Mouse (Mus musculus): Measurements from ENCODE around the gene Cyp2d11. TPM values are rescaled to one million over a fixed set of nuclear protein-coding genes. Genes with fewer than 3 reads are reported as not detected.
"Not testable (repeated sequence)": the region's sequence is repeated elsewhere in the genome, so short reads cannot be mapped to it uniquely, and the experiment has no call there.

Cyp2d11 gene
- polyA plus RNA-seq (2012; rRNA removed), result not detected in 2 replicates

DNA sequence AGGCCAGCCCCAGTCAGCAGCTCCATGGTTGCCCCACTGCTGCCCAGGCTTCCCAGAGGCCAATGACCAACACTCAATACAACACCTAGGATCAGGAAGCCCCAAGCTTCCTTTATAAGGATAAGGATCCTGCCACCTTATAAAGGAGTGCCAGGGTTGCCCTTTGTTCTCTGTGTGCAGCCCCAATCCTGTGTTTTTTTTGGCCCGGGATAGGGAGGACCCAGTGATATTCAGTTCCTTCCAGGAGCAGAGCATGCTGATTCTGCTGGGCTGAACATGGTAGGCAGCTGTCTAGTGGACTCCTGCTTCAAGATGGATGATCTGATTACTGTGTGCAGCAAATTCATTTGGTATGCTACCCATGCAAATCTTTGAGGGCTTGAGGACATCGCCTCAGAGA is at the start of gene Cyp2d11:
Cyp2d11 (minus strand) TSS at position 101 of the 400 bp plus-strand sequence.
- DNase-seq; H3K27me3 ChIP-seq (ENCODE audit: control insufficient read depth, insufficient read depth, low read length); H3K4me1 ChIP-seq (ENCODE audit: control insufficient read depth, insufficient read depth, low read length); H3K27ac ChIP-seq (ENCODE audit: insufficient read depth, low read length); H3K4me3 ChIP-seq (replicated peaks; ENCODE audit: insufficient read depth, low read depth, low read length): not testable (repeated sequence)
- 76% methylated on average over 2 of the region's 2 CpGs for WGBS

DNA sequence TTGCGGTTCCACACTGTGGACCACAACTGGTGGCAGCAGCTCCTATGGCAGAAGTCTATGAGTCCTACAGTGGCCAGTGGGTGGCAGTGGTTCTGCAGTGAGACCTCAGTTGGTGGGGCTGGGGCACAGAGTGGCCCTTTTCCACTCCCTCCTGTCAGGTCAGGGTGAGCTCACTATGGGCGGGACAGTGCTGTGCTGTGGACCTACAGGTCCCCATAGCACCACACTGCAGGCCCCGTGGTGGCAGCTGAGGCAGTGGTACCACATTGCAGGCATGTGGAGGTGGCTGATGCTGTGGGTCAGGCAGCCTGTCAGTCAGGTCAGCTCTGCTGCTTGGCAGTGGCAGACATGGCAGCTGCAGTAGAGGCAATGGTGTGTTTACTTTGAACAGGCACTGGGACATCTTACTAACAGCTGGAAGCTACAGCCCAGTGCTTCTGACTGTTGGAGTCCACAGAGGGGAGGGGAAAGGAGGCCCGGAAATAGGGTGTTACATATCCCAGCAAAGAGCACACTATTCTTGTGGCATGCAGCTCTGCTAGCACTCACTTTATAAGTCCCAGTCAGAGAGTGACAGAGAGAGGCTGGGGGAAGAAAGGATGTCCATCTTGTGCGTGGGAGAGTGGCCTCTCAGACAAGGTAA is 44.3 kb upstream of the Cyp2d11 start:
- no peak for DNase-seq
- no peak overlapping the region for H3K4me3 ChIP-seq (replicated peaks; ENCODE audit: insufficient read depth, low read depth, low read length)
- WGBS, result 65% methylated on average over 5 of the region's 5 CpGs
- no peak overlapping the region for H3K27ac ChIP-seq (ENCODE audit: insufficient read depth, low read length)
- no peaks in the 10 kb centered on the region for H3K4me1 ChIP-seq (ENCODE audit: control insufficient read depth, insufficient read depth, low read length)
- no peaks in the 10 kb centered on the region for H3K27me3 ChIP-seq (ENCODE audit: control insufficient read depth, insufficient read depth, low read length)
- TF ChIP-seq CTCF (IDR thresholded peaks at IDR 0.05; ENCODE audit: borderline replicate concordance, insufficient read depth, low read depth, low read length), result no peak
- TF ChIP-seq POLR2A (IDR thresholded peaks at IDR 0.05; ENCODE audit: borderline replicate concordance, insufficient read depth, low read length), result no peak

DNA sequence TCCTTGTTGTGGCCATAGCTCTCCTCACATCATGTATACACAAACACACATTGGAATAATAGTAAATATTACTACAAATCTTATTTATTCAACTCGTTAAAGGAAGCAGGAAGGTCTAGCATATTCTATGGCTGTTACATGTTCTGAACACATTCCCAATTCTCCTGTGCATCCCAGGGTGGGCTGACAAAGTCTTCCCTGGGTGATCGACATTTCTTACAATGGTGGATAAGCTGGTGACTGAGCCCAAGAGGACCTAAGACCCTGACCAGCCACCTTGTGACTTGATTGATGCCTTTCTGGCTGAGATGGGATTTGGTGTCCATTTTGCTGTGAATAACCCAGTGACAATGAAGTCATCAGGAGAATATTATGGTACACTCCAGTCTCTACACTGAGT is 41.8 kb upstream of the Cyp2d11 start:
- no peak for DNase-seq
- Histone ChIP-seq H3K4me3 (replicated peaks; ENCODE audit: insufficient read depth, low read depth, low read length) (no peak overlapping the region), H3K4me1 (ENCODE audit: control insufficient read depth, insufficient read depth, low read length) (no peaks in the 10 kb centered on the region), H3K27ac (ENCODE audit: insufficient read depth, low read length) (no peak overlapping the region), H3K27me3 (ENCODE audit: control insufficient read depth, insufficient read depth, low read length) (no peaks in the 10 kb centered on the region)
- 82% methylated on average over 2 of the region's 2 CpGs for WGBS
- no peak for TF ChIP-seq CTCF (IDR thresholded peaks at IDR 0.05; ENCODE audit: borderline replicate concordance, insufficient read depth, low read depth, low read length)
- TF ChIP-seq POLR2A (IDR thresholded peaks at IDR 0.05; ENCODE audit: borderline replicate concordance, insufficient read depth, low read length), result no peak

DNA sequence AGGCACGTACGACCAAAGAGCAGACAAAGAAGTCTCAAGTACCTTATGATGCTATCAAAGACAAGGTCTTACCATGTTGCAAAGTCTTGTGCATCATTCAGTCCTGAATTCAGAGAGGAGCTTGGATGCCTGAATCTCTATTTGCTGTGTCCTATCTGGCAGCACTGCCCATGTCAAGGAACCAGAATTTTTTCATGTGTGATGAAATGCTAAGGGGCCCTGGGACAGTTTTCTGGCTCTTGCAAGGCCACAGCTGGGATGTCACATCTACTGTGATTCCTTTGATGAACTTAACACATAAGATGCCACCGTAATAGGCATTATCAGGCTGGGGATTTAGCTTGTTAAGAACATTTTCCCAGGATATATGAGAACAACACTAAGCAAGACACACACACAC is 41.2 kb upstream of the Cyp2d11 start:
- H3K27me3 ChIP-seq (ENCODE audit: control insufficient read depth, insufficient read depth, low read length), result no peaks in the 10 kb centered on the region
- H3K4me3 ChIP-seq (replicated peaks; ENCODE audit: insufficient read depth, low read depth, low read length), result no peak overlapping the region
- no peak overlapping the region for H3K27ac ChIP-seq (ENCODE audit: insufficient read depth, low read length)
- 26% methylated on average over 3 of the region's 3 CpGs for WGBS
- H3K4me1 ChIP-seq (ENCODE audit: control insufficient read depth, insufficient read depth, low read length), result no peaks in the 10 kb centered on the region
- no peak for DNase-seq
- TF ChIP-seq POLR2A (IDR thresholded peaks at IDR 0.05; ENCODE audit: borderline replicate concordance, insufficient read depth, low read length) (no peak), CTCF (IDR thresholded peaks at IDR 0.05; ENCODE audit: borderline replicate concordance, insufficient read depth, low read depth, low read length) (no peak)

DNA sequence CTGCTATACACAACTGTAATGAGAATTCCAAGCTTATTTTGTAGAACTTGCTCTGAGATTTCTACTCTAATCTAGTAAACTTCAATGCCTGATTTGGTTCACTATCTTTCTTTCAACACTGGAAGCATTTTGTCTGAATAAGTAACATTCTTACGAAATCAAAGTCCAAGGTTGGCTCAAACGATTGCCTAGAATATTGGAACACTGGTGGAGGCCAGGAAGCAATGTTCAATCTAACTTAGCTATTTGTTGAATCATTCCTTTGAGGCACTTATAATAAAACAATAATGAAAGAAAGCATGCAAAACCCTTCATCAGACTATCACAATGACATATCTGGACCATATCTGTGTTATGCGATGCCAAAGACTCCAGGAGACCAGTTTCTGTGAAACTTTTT is 40.7 kb upstream of the Cyp2d11 start:
- Histone ChIP-seq H3K4me1 (ENCODE audit: control insufficient read depth, insufficient read depth, low read length) (no peaks in the 10 kb centered on the region), H3K4me3 (replicated peaks; ENCODE audit: insufficient read depth, low read depth, low read length) (no peak overlapping the region), H3K27me3 (ENCODE audit: control insufficient read depth, insufficient read depth, low read length) (no peaks in the 10 kb centered on the region), H3K27ac (ENCODE audit: insufficient read depth, low read length) (no peak overlapping the region)
- 65% methylated on average over 3 of the region's 3 CpGs for WGBS
- DNase-seq, result no peak
- TF ChIP-seq POLR2A (IDR thresholded peaks at IDR 0.05; ENCODE audit: borderline replicate concordance, insufficient read depth, low read length) (no peak), CTCF (IDR thresholded peaks at IDR 0.05; ENCODE audit: borderline replicate concordance, insufficient read depth, low read depth, low read length) (no peak)

DNA sequence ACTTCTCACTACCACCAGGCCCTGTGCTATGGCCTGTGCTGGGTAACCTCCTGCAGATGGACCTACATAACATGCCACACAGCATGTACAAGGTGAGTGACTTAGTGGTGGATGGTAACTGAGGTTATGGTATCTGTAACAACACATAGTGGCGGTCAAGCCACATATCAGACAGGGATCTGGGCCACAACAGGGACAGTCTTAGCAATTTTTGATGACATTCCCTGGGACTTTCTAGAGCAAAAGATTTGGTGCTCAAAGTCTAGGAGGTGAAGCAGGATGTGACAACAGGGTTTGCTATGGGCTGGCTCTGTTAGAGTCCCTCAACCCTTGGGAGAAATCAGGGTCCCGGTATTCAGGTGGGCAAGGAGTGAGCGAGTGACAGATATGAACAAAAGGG is 39.8 kb upstream of the Cyp2d11 start:
- no peak overlapping the region for H3K4me3 ChIP-seq (replicated peaks; ENCODE audit: insufficient read depth, low read depth, low read length)
- TF ChIP-seq POLR2A (IDR thresholded peaks at IDR 0.05; ENCODE audit: borderline replicate concordance, insufficient read depth, low read length) (no peak), CTCF (IDR thresholded peaks at IDR 0.05; ENCODE audit: borderline replicate concordance, insufficient read depth, low read depth, low read length) (no peak)
- H3K27ac ChIP-seq (ENCODE audit: insufficient read depth, low read length), result no peak overlapping the region
- no peaks in the 10 kb centered on the region for H3K27me3 ChIP-seq (ENCODE audit: control insufficient read depth, insufficient read depth, low read length)
- H3K4me1 ChIP-seq (ENCODE audit: control insufficient read depth, insufficient read depth, low read length), result no peaks in the 10 kb centered on the region
- WGBS, result 96% methylated on average over 3 of the region's 3 CpGs
- DNase-seq, result no peak

DNA sequence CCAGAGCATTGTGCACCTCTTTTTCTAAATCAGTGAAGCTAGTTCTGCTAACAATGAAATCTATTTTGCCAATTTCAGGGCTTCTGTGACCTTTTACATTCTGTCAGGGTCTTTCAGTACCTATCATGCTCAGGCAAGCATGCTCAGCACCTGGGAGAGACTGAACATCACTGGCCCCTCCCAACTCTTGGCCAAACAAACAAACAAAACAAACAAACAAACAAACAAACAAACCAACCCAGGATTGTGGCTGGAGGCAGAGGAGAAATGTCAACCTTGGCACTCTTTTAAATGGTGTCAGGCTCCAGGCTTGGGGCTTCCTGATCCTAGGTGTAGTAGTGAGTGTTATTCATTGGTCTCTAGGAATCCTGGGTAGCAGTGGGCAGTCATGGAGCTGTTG is 39.3 kb upstream of the Cyp2d11 start, which contains the start of gene Cyp2d9:
Cyp2d9 (plus strand) TSS at position 301 of the 400 bp plus-strand sequence.
- H3K4me1 ChIP-seq (ENCODE audit: control insufficient read depth, insufficient read depth, low read length), result no peaks in the 10 kb centered on the region
- no peak for DNase-seq
- H3K27ac ChIP-seq (ENCODE audit: insufficient read depth, low read length), result no peak within 1 kb of the TSS
- no peak within 1 kb of the TSS for H3K4me3 ChIP-seq (replicated peaks; ENCODE audit: insufficient read depth, low read depth, low read length)
- H3K27me3 ChIP-seq (ENCODE audit: control insufficient read depth, insufficient read depth, low read length), result no peaks in the 10 kb centered on the region
- TF ChIP-seq CTCF (IDR thresholded peaks at IDR 0.05; ENCODE audit: borderline replicate concordance, insufficient read depth, low read depth, low read length) (no peak), POLR2A (IDR thresholded peaks at IDR 0.05; ENCODE audit: borderline replicate concordance, insufficient read depth, low read length) (no peak)

DNA sequence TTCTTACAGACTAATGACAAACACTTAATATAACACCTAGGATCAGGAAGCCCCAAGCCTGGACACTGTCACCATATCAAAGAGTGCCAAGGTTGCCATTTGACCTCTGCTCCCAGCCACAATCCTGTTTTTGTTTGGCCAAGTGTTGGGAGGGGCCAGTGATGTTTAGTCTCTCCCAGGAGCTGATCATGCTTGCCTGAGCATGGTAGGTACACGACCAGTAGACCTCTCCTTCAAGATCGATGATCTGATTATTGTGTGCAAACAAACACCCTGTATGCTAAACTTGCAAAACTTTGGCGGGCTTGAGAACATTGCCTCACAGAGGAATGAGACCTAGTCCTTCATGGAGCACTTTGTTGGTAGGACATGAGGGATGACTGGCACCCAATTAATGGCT is 29.6 kb upstream of the Cyp2d11 start:
- H3K27ac ChIP-seq (ENCODE audit: insufficient read depth, low read length), result no peak overlapping the region
- no peaks in the 10 kb centered on the region for H3K27me3 ChIP-seq (ENCODE audit: control insufficient read depth, insufficient read depth, low read length)
- 82% methylated on average over 3 of the region's 3 CpGs for WGBS
- H3K4me1 ChIP-seq (ENCODE audit: control insufficient read depth, insufficient read depth, low read length), result no peaks in the 10 kb centered on the region
- no peak overlapping the region for H3K4me3 ChIP-seq (replicated peaks; ENCODE audit: insufficient read depth, low read depth, low read length)
- DNase-seq, result no peak
- TF ChIP-seq CTCF (IDR thresholded peaks at IDR 0.05; ENCODE audit: borderline replicate concordance, insufficient read depth, low read depth, low read length) (no peak), POLR2A (IDR thresholded peaks at IDR 0.05; ENCODE audit: borderline replicate concordance, insufficient read depth, low read length) (no peak)
